Mouse (Mus musculus) testis, adult 2 months (tissue): ENCODE data around the gene Txnl4b.

Experiments used
- CTCF ChIP-seq: fragments of 200-500 bp; IDR thresholded peaks from 2 replicates; pipeline ENCODE4 v1.5.1; 2012; ENCODE audit warnings: low read depth, mild to moderate bottlenecking, inconsistent platforms, low read length, moderate library complexity; ENCODE audit not compliant: control insufficient read depth, insufficient read depth, insufficient replicate concordance
- POLR2A ChIP-seq: fragments of 200-500 bp; IDR thresholded peaks from 2 replicates; pipeline ENCODE4 v1.6.1; 2012; ENCODE audit warnings: low read depth, mild to moderate bottlenecking, inconsistent platforms, low read length, moderate library complexity; ENCODE audit not compliant: control insufficient read depth

DNA sequence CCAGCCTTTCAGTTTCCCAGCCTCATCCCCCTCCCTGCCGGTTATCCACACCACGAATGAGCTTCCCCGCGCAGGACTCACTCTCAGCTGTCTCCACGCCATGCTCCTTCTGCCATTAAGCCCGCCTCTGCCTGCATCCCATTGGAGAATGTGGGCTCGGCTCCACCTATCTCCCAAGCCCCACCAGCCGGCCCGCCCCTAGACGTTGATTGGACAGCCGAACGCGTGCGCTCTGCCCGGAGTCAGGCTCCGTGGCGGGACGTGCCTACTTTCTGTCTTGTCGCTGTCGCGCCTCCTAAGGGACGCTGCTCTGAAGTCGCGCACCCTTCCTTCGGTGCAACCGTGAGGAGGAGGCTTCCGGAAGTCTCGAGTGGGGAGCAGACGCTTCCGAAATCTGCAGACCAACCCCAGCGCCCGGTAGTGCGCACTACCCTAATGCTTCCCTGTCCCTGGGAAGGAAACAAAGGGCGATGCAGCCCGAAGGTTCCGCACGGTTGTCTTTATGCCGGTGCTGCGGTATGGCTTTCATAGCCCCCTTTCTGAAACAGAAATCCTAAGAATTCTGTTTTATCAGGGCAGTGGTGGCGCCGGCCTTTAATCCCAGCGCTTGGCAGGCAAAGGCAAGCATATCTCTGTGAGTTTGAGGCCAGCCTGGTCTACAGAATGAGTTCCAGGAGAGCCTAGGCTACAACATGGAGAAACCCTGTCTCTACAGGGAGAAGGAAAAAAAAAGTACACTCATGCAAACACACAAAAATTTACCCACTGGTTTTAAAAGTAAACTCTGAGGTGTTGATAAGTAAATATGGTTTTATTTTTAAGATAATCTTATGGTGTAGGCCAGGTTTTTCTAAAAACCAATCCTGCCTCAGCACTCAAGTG lies 42.8 kb downstream of the Txnl4b start, which contains the start of gene Dhodh:
- TF ChIP-seq POLR2A (peak; percentile 93), CTCF (no peak)
